Mouse (Mus musculus): ENCODE measurements around the gene Arid1b.

DNA sequence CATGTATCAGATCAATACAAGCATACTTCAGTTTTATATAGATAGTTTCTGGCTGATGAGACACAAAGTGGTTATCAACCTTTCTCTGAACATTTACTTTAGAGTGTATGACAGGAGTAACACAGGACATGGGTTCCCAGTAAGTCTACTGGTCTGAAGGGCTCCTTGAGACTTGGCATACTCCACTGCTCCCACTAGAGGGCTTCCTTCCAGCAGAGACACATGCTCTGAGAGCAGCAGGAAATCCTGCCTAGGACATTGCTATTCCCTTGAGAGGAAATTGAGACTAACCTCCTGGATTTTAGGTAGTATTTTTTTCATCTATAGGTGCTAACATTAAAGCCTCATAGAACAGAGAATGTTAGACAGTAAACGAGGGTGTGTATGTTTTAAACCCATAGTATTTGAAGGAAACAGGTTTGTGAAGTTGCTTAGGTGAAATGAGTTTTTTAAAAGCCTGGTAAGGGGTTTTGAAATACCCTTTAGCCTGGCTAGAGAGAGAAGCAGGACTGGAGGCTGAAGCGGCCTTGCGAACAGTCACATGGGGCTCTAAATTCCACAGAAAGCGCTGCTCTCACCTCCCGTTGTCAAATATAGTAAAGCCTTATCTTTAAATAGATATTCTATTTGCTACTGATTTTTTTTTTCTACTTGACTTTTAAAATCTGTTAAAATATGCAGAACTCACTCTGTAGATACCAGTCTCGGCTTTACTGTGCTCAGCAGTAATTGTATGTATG lies 207.9 kb downstream of the Arid1b start:
- TF ChIP-seq GATA1 (IDR thresholded peaks at IDR 0.05; ENCODE audit: low read length): no peak
- TF ChIP-seq TAL1 (IDR thresholded peaks at IDR 0.05; ENCODE audit: low read length): no peak
